Mouse (Mus musculus): ENCODE measurements around the gene Prune2. TPM values are rescaled to one million over a fixed set of nuclear protein-coding genes. Genes with fewer than 3 reads are reported as not detected.
A peak's percentile ranks its signal among the peaks of the same experiment; 100 is the strongest.

Prune2 gene
- total RNA-seq, 2 experiments from 2014 or later = 3.4 to 4.5 TPM

GRCm38 (mm10) chr19:16997915-16998314 is 42.0 kb downstream of the Prune2 start:
- no peak for DNase-seq

- DNase-seq = no peak
Measured at GRCm38 (mm10) chr19:17006220-17006907, 50.4 kb downstream of the Prune2 start.

- DNase-seq = peak; percentile 14
Measured at GRCm38 (mm10) chr19:17011261-17011995, 55.5 kb downstream of the Prune2 start.

GRCm38 (mm10) chr19:17013085-17013484 is 57.2 kb downstream of the Prune2 start:
- DNase-seq = no peak

GRCm38 (mm10) chr19:17014337-17015124 is 58.6 kb downstream of the Prune2 start:
- DNase-seq = no peak

- DNase-seq = no peak
Measured at GRCm38 (mm10) chr19:17024748-17025147, 68.8 kb downstream of the Prune2 start.

GRCm38 (mm10) chr19:17030276-17030675 is 74.4 kb downstream of the Prune2 start:
- peak; percentile 61 for DNase-seq

- no peak for DNase-seq
Measured at GRCm38 (mm10) chr19:17032314-17032713, 76.4 kb downstream of the Prune2 start.

GRCm38 (mm10) chr19:17046961-17047360 is 91.0 kb downstream of the Prune2 start:
- DNase-seq = no peak

GRCm38 (mm10) chr19:17055892-17056291 is 100.0 kb downstream of the Prune2 start:
- no peak for DNase-seq

GRCm38 (mm10) chr19:17060106-17060505 is 104.2 kb downstream of the Prune2 start:
- DNase-seq = no peak

- no peak for DNase-seq
Measured at GRCm38 (mm10) chr19:17064421-17064820, 108.5 kb downstream of the Prune2 start.

- DNase-seq = no peak
Measured at GRCm38 (mm10) chr19:17069067-17069466, 113.1 kb downstream of the Prune2 start.

GRCm38 (mm10) chr19:17071205-17071604 is 115.3 kb downstream of the Prune2 start:
- no peak for DNase-seq

- DNase-seq = no peak
Measured at GRCm38 (mm10) chr19:17072245-17072644, 116.3 kb downstream of the Prune2 start.

- DNase-seq = no peak
Measured at GRCm38 (mm10) chr19:17078643-17079316, 122.9 kb downstream of the Prune2 start.

- DNase-seq = no peak
Measured at GRCm38 (mm10) chr19:17081382-17081781, 125.5 kb downstream of the Prune2 start.

GRCm38 (mm10) chr19:17094067-17094466 is 138.1 kb downstream of the Prune2 start:
- no peak for DNase-seq

- DNase-seq = no peak
Measured at GRCm38 (mm10) chr19:17096338-17096737, 140.4 kb downstream of the Prune2 start.

- DNase-seq = no peak
Measured at GRCm38 (mm10) chr19:17097210-17097609, 141.3 kb downstream of the Prune2 start.

- no peak for DNase-seq
Measured at GRCm38 (mm10) chr19:17108782-17109181, 152.9 kb downstream of the Prune2 start.

GRCm38 (mm10) chr19:17124034-17124735 is 168.3 kb downstream of the Prune2 start:
- DNase-seq = peak; percentile 46

Data from gastrocnemius, postnatal 10 days (tissue).